Mouse (Mus musculus) cerebellum, adult 11-12 months (tissue): ENCODE data around the gene Hoxc4.

ENCODE experiments used
- DNase-seq: peaks from one replicate; pipeline ENCODE4 v3.0.0; 2022

Hoxc4 gene

GRCm38 (mm10) chr15:103039609-103040008 lies 20.9 kb downstream of the Hoxc4 start:
- no peak for DNase-seq

GRCm38 (mm10) chr15:103040601-103041000 lies 21.9 kb downstream of the Hoxc4 start:
- no peak for DNase-seq

GRCm38 (mm10) chr15:103041613-103042012 lies 22.9 kb downstream of the Hoxc4 start:
- no peak for DNase-seq

GRCm38 (mm10) chr15:103042209-103042608 lies 23.5 kb downstream of the Hoxc4 start:
- DNase-seq = no peak

- no peak for DNase-seq
These were observed 32.9 kb downstream of the Hoxc4 start for GRCm38 (mm10) chr15:103051670-103052069.

GRCm38 (mm10) chr15:103053210-103053609 lies 34.5 kb downstream of the Hoxc4 start:
- no peak for DNase-seq

GRCm38 (mm10) chr15:103056396-103056795 lies 37.7 kb downstream of the Hoxc4 start:
- DNase-seq = no peak

GRCm38 (mm10) chr15:103058715-103059114 lies 40.0 kb downstream of the Hoxc4 start:
- DNase-seq = no peak

GRCm38 (mm10) chr15:103059393-103059992 lies 40.8 kb downstream of the Hoxc4 start:
- DNase-seq = no peak

- DNase-seq = no peak
These were observed 41.2 kb downstream of the Hoxc4 start for GRCm38 (mm10) chr15:103060021-103060340.

- DNase-seq = no peak
These were observed 41.8 kb downstream of the Hoxc4 start for GRCm38 (mm10) chr15:103060341-103061130.

GRCm38 (mm10) chr15:103061131-103061825 lies 42.5 kb downstream of the Hoxc4 start:
- DNase-seq = no peak

GRCm38 (mm10) chr15:103061988-103062387 lies 43.3 kb downstream of the Hoxc4 start:
- DNase-seq = no peak

- DNase-seq = no peak
These were observed 46.9 kb downstream of the Hoxc4 start for GRCm38 (mm10) chr15:103065642-103066041.

GRCm38 (mm10) chr15:103067701-103068100 lies 49.0 kb downstream of the Hoxc4 start:
- DNase-seq = no peak

GRCm38 (mm10) chr15:103069173-103069572 lies 50.4 kb downstream of the Hoxc4 start:
- DNase-seq = no peak

GRCm38 (mm10) chr15:103071266-103071665 lies 52.5 kb downstream of the Hoxc4 start:
- no peak for DNase-seq

GRCm38 (mm10) chr15:103074663-103075415 lies 56.1 kb downstream of the Hoxc4 start:
- no peak for DNase-seq

- DNase-seq = no peak
These were observed 58.9 kb downstream of the Hoxc4 start for GRCm38 (mm10) chr15:103077673-103078072.

- no peak for DNase-seq
These were observed 63.9 kb downstream of the Hoxc4 start for GRCm38 (mm10) chr15:103082622-103083021.

- DNase-seq = no peak
These were observed 64.9 kb downstream of the Hoxc4 start for GRCm38 (mm10) chr15:103083598-103083997.

- DNase-seq = no peak
These were observed 66.2 kb downstream of the Hoxc4 start for GRCm38 (mm10) chr15:103084944-103085343.
